Mouse (Mus musculus): Measurements from ENCODE around the gene Tnfrsf13c. TPM values are rescaled to one million over a fixed set of nuclear protein-coding genes. Genes with fewer than 3 reads are reported as not detected.

The Tnfrsf13c gene
- polyA plus RNA-seq, 1 experiment: not detected

GRCm38 (mm10) chr15:82243311-82243710 lies 19.1 kb upstream of the Tnfrsf13c start:
- Histone ChIP-seq H3K4me3 (ENCODE audit: insufficient read depth, low read depth, low read length) (peak overlapping the region; percentile 98), H3K4me1 (ENCODE audit: control insufficient read depth, insufficient read depth, insufficient read length, low read length) (no peaks in the 10 kb centered on the region)

GRCm38 (mm10) chr15:82236565-82236964 lies 12.4 kb upstream of the Tnfrsf13c start:
- Histone ChIP-seq H3K4me3 (ENCODE audit: insufficient read depth, low read depth, low read length) (no peak overlapping the region), H3K27ac (replicated peaks; ENCODE audit: low read depth, low read length) (no peak overlapping the region), H3K4me1 (ENCODE audit: control insufficient read depth, insufficient read depth, insufficient read length, low read length) (no peaks in the 10 kb centered on the region)

More at GRCm38 (mm10) chr15:82243311-82243710, 19.1 kb upstream of the Tnfrsf13c start:
- H3K27ac ChIP-seq (replicated peaks; ENCODE audit: low read depth, low read length): no peak overlapping the region

DNA sequence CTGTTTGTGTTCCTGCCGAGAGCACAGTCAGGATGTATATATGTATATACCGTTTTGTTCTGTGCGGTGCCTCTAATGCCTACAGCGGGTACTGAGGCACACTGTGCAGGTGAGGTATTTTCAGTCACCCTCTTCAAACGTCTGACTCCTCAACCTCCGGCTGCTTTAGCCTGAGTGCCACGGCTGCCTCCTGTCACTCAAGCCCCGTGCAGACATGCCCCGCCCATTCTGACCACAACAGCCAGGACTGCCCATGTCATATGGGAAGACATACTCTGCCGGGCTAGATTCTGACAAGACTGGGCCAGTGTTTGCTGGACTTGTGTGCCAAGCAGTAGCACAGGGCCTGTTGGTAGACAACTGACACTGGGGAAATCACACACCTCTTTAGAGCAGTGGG lies 11.5 kb upstream of the Tnfrsf13c start:
- no peak overlapping the region for H3K27ac ChIP-seq (replicated peaks; ENCODE audit: low read depth, low read length)
- H3K4me3 ChIP-seq (ENCODE audit: insufficient read depth, low read depth, low read length): no peak overlapping the region
- H3K4me1 ChIP-seq (ENCODE audit: control insufficient read depth, insufficient read depth, insufficient read length, low read length): no peaks in the 10 kb centered on the region

DNA sequence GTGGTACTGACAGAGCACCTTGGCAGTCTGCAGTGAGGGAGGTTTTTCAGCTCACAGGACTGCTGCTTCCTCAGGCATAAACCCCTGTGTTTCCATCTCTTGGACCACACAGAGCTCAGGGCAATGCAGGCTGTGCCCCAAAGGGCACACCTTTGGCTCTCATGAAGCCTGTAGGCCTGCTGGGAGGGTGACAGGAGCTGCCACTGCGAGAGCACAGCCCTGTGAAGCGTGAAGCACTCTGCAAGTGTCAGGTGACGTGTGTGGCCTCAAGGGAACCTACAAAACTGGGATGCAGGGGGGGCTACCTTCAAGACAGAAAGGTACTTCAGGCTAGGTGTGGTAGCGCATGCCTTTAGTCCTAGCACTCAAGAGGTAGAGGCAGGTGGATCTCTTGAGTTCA lies 8.5 kb upstream of the Tnfrsf13c start:
- no peak overlapping the region for H3K27ac ChIP-seq (replicated peaks; ENCODE audit: low read depth, low read length)
- H3K4me1 ChIP-seq (ENCODE audit: control insufficient read depth, insufficient read depth, insufficient read length, low read length): no peaks in the 10 kb centered on the region
- H3K4me3 ChIP-seq (ENCODE audit: insufficient read depth, low read depth, low read length): no peak overlapping the region

DNA sequence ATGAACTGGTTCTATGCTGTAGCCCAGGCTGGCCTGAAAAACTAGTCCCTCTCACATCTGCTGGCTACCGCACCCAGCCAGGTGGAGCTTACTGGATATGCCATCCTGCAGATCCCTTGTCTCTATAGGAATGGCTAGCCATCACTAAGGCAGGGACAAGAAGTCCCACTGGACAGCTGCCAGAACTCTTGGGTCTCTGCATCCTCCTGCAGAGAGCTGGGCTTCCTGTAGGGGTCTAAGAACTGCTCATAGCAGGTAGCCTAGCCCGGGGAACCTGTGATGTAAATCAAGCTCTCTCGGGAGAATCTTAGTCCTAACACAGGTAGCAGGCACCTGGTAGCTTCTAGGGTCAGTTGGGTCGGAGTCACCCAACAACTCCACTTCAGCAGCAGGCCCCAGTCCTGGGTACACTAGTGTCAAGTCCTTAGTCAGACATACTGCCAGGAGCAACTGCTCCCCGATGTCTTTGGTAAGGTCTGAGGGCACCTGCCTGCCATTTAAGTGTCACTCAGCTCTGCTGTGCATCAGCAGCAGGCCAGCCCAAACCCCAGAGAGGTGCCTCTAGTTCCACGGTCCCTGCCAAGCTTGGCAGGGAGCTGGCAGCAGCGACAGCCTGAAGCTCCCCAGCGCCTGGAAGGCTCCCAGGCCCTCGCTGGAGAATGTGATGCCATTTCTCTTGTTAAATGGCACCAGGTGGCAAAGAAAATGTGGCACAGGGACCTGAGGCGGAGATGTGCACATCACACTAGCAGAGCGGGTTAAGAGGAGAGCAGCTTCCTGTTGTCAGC lies 7.6 kb upstream of the Tnfrsf13c start:
- Histone ChIP-seq H3K4me1 (ENCODE audit: control insufficient read depth, insufficient read depth, insufficient read length, low read length) (no peaks in the 10 kb centered on the region), H3K4me3 (ENCODE audit: insufficient read depth, low read depth, low read length) (no peak overlapping the region), H3K27ac (replicated peaks; ENCODE audit: low read depth, low read length) (no peak overlapping the region)

GRCm38 (mm10) chr15:82231100-82231499 lies 6.9 kb upstream of the Tnfrsf13c start:
- no peak overlapping the region for H3K4me3 ChIP-seq (ENCODE audit: insufficient read depth, low read depth, low read length)
- H3K4me1 ChIP-seq (ENCODE audit: control insufficient read depth, insufficient read depth, insufficient read length, low read length): no peaks in the 10 kb centered on the region
- no peak overlapping the region for H3K27ac ChIP-seq (replicated peaks; ENCODE audit: low read depth, low read length)

DNA sequence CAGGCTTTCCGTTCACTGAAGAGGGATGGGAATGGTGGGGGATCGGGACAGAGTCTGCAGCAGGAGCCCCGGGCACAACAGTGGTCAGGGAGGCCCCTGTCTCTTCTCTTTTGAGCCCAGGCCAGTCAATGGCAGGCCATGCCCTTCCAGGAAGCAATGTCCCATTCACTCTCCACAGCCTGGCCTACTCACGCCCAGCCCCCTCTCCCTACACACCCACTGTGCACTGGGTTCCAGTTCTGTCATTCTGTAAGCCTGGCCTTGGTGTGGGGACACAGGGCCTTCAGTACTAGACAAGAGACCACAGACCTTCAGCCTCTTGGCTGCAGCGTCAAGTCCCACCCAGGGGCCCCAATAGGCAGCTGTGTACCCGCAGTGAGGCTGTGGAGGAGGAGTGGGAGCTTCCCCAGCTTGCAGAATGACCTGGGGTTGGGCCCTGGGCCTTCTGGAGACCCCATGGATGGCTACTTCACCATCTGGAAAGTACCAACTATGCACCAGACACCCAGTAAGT lies 6.0 kb upstream of the Tnfrsf13c start:
- no peak overlapping the region for H3K4me3 ChIP-seq (ENCODE audit: insufficient read depth, low read depth, low read length)
- no peak overlapping the region for H3K27ac ChIP-seq (replicated peaks; ENCODE audit: low read depth, low read length)
- no peaks in the 10 kb centered on the region for H3K4me1 ChIP-seq (ENCODE audit: control insufficient read depth, insufficient read depth, insufficient read length, low read length)

GRCm38 (mm10) chr15:82229542-82230045 lies 5.4 kb upstream of the Tnfrsf13c start:
- Histone ChIP-seq H3K27ac (replicated peaks; ENCODE audit: low read depth, low read length) (no peak overlapping the region), H3K4me3 (ENCODE audit: insufficient read depth, low read depth, low read length) (no peak overlapping the region), H3K4me1 (ENCODE audit: control insufficient read depth, insufficient read depth, insufficient read length, low read length) (no peaks in the 10 kb centered on the region)

DNA sequence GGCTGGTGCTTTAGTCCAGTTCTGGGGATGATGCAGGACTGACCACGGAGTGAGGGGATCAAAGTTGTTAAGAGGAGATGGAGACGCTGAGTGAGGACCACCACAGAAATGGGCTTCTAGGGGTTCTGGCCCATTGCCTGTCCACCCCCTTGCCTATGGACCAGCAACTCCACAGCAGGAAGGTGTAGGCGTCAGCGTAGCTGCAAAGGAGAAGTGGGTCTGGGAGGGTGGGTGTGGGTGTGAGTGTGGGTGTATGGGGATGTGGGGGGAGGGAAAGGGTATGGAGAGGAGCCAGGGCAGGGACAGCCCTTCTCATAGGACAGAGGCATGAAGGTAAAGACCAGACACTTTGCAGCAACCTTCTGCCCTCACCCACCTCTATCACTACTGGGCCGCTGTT lies 1.6 kb upstream of the Tnfrsf13c start:
- Histone ChIP-seq H3K4me1 (ENCODE audit: control insufficient read depth, insufficient read depth, insufficient read length, low read length) (no peaks in the 10 kb centered on the region), H3K27ac (replicated peaks; ENCODE audit: low read depth, low read length) (no peak overlapping the region)

GRCm38 (mm10) chr15:82224602-82225215 lies 540 bp upstream of the Tnfrsf13c start:
- no peak overlapping the region for H3K4me3 ChIP-seq (ENCODE audit: insufficient read depth, low read depth, low read length)
- H3K27ac ChIP-seq (replicated peaks; ENCODE audit: low read depth, low read length): no peak overlapping the region
- no peaks in the 10 kb centered on the region for H3K4me1 ChIP-seq (ENCODE audit: control insufficient read depth, insufficient read depth, insufficient read length, low read length)

More for the DNA sequence above, 1.6 kb upstream of the Tnfrsf13c start:
- H3K4me3 ChIP-seq (ENCODE audit: insufficient read depth, low read depth, low read length): no peak overlapping the region

DNA sequence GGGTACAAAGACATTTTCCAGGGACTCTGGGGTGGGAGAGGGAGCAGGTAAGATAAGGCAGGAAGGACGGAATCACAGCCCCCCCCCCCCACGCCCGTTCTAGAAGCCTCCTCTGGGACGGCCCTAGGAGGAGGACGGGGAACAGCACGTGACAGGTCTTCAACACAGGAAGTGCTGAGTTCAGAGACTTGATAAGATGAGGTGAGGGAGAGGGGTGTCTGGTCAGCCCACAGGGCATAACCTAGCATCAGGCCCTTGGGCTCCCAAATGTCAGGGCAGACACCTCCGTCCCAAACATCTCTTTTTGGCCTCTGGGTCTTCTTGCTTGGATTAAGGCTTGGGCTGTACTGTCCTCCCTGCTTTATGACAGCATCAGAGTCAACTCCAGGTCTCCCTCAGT lies 918 bp downstream of the Tnfrsf13c start:
- Histone ChIP-seq H3K27ac (replicated peaks; ENCODE audit: low read depth, low read length) (no peak overlapping the region), H3K4me1 (ENCODE audit: control insufficient read depth, insufficient read depth, insufficient read length, low read length) (no peaks in the 10 kb centered on the region), H3K4me3 (ENCODE audit: insufficient read depth, low read depth, low read length) (no peak overlapping the region)

- no peak overlapping the region for H3K4me3 ChIP-seq (ENCODE audit: insufficient read depth, low read depth, low read length)
- no peaks in the 10 kb centered on the region for H3K4me1 ChIP-seq (ENCODE audit: control insufficient read depth, insufficient read depth, insufficient read length, low read length)
- no peak overlapping the region for H3K27ac ChIP-seq (replicated peaks; ENCODE audit: low read depth, low read length)
Measured at GRCm38 (mm10) chr15:82221104-82221860, 2.9 kb downstream of the Tnfrsf13c start.

- no peak overlapping the region for H3K27ac ChIP-seq (replicated peaks; ENCODE audit: low read depth, low read length)
- no peak overlapping the region for H3K4me3 ChIP-seq (ENCODE audit: insufficient read depth, low read depth, low read length)
- no peaks in the 10 kb centered on the region for H3K4me1 ChIP-seq (ENCODE audit: control insufficient read depth, insufficient read depth, insufficient read length, low read length)
Measured at GRCm38 (mm10) chr15:82220003-82220675, 4.0 kb downstream of the Tnfrsf13c start.

GRCm38 (mm10) chr15:82218778-82219666 lies 5.1 kb downstream of the Tnfrsf13c start:
- Histone ChIP-seq H3K27ac (replicated peaks; ENCODE audit: low read depth, low read length) (no peak overlapping the region), H3K4me1 (ENCODE audit: control insufficient read depth, insufficient read depth, insufficient read length, low read length) (no peaks in the 10 kb centered on the region), H3K4me3 (ENCODE audit: insufficient read depth, low read depth, low read length) (no peak overlapping the region)

Measured in brown adipose tissue, adult 24 weeks (tissue).